Mouse (Mus musculus) kidney, embryonic 14.5 days (tissue): ENCODE measurements around the gene Ufl1. TPM values are rescaled to one million over a fixed set of nuclear protein-coding genes. Genes with fewer than 3 reads are reported as not detected.
"Not testable (repeated sequence)": the region's sequence is repeated elsewhere in the genome, so short reads cannot be mapped to it uniquely, and the experiment has no call there.

Experiments
- ATAC-seq: fragments of 200-750 bp; cut with Nextera tagmentation; 2 replicates; pipeline ENCODE4 v1.8.0; 2017; ENCODE audit warnings: moderate number of reproducible peaks, mild to moderate bottlenecking, moderate TSS enrichment, moderate library complexity; ENCODE audit not compliant: low FRiP score, low TSS enrichment
- H3K27ac ChIP-seq: fragments of 300-500 bp; sonication (generic); 2 replicates; pipeline ENCODE4 v1.5.1; 2014; ENCODE audit warnings: low read depth, mild to moderate bottlenecking, low read length, moderate library complexity, mixed read lengths
- H3K27me3 ChIP-seq: fragments of 300-500 bp; sonication (generic); 2 replicates; pipeline ENCODE4 v1.6.1; 2014; ENCODE audit warnings: mild to moderate bottlenecking, low read length; ENCODE audit not compliant: control insufficient read depth, insufficient read depth
- H3K36me3 ChIP-seq: fragments of 300-500 bp; sonication (generic); 2 replicates; pipeline ENCODE4 v1.6.1; 2014; ENCODE audit warnings: low read length, mixed read lengths; ENCODE audit not compliant: control insufficient read depth, insufficient read depth
- H3K4me1 ChIP-seq: fragments of 300-500 bp; sonication (generic); 2 replicates; pipeline ENCODE4 v1.6.1; 2014; ENCODE audit warnings: low read length, mixed read lengths; ENCODE audit not compliant: control insufficient read depth, insufficient read depth
- H3K4me2 ChIP-seq: fragments of 300-500 bp; sonication (generic); replicated peaks from 2 replicates; pipeline ENCODE4 v1.6.1; 2014; ENCODE audit warnings: low read depth, mild to moderate bottlenecking, low read length
- H3K4me3 ChIP-seq: fragments of 300-500 bp; sonication (generic); 2 replicates; pipeline ENCODE4 v1.5.1; 2014; ENCODE audit warnings: mild to moderate bottlenecking, low read length
- H3K9ac ChIP-seq: fragments of 300-500 bp; sonication (generic); 2 replicates; pipeline ENCODE4 v1.6.1; 2014; ENCODE audit warnings: low read depth, mild to moderate bottlenecking, low read length, moderate library complexity
- H3K9me3 ChIP-seq: fragments of 300-500 bp; sonication (generic); 2 replicates; pipeline ENCODE4 v1.6.1; 2016; ENCODE audit warnings: low read length; ENCODE audit not compliant: control insufficient read depth
- WGBS: fragments of 180-500 bp; shearing (Covaris S2); extraction: QIAGEN DNeasy Blood & Tissue Kit; methylation state at CpG from one replicate; pipeline ENCODE4 v1.1.7; 2014; 5-methylcytosine and 5-hydroxymethylcytosine counted together
- polyA plus RNA-seq: library from polyadenylated mRNA; unstranded; fragments of >200 nt; fragmentation: Nextera tagmentation; extraction: Ambion mirVana; gene quantifications from 2 replicates; pipeline ENCODE4 v1.2.1, GENCODE M21; 2014

Gene Ufl1
- polyA plus RNA-seq, 1 experiment from 2014 or later = 50.5 TPM

DNA sequence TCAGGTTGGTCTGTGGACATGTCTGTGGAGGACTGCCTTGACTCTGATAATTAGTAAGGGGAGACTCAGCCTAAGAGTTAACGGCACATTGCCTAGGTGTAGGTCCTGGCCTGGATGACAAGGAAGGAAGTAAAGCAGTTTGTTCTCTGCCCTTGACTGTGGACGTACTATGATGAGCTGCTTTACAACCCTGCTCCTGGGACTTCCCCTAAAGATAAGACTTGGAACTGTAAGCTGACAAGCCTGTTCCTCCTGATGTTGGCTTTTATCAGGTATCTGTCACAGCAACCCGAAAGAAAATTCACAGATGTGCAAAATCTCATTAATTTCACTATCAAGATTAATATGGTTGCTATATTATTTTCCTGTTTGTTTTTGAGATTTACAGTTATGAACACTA, 14.5 kb downstream of the Ufl1 start:
- H3K27me3 ChIP-seq = no peaks in the 10 kb centered on the region
- peaks cover 73% of the 10 kb centered on the region for H3K36me3 ChIP-seq
- WGBS = 94% methylated on average over 3 of the region's 3 CpGs
- no peaks in the 10 kb centered on the region for H3K4me1 ChIP-seq
- H3K9me3 ChIP-seq = no peaks in the 10 kb centered on the region
- H3K27ac ChIP-seq = no peak overlapping the region
- no peak overlapping the region for H3K9ac ChIP-seq
- H3K4me2 ChIP-seq = no peak overlapping the region
- ATAC-seq = no peak
- H3K4me3 ChIP-seq = no peak overlapping the region

- Histone ChIP-seq H3K9ac (no peak overlapping the region), H3K4me2 (no peak overlapping the region), H3K36me3 (peaks cover 57% of the 10 kb centered on the region), H3K4me1 (no peaks in the 10 kb centered on the region), H3K4me3 (no peak overlapping the region), H3K9me3 (no peaks in the 10 kb centered on the region), H3K27ac (no peak overlapping the region), H3K27me3 (no peaks in the 10 kb centered on the region)
- ATAC-seq = no peak
- WGBS = 91% methylated on average over 7 of the region's 7 CpGs
Measured at GRCm38 (mm10) chr4:25257822-25258398, 23.7 kb downstream of the Ufl1 start.

DNA sequence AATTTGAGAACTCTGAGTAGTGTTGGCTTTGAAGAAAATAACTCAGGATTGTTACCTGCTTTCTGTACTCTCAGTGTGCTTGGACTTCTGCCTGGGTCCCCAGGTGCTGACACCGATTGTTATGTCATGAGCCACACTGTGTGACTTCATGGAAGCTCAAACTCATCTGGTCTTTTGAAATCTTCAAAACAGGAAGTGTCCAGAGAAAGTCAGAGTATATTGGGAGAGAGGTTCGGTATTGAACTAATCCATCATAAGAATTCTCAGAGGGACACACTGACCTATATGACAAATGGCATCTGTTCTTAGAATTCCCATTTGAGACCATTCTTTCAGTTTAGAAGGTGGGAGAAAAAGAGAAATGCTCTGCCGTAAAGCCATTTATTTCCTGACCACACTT, 38.8 kb downstream of the Ufl1 start, which contains the start of gene Fhl5:
TSS of gene Fhl5 (minus strand) at position 101 of the 400 bp plus-strand sequence.
- Histone ChIP-seq H3K4me1 (no peaks in the 10 kb centered on the region), H3K4me3 (no peak within 1 kb of the TSS), H3K36me3 (no peaks in the 10 kb centered on the region), H3K9ac (no peak within 1 kb of the TSS), H3K9me3 (no peaks in the 10 kb centered on the region), H3K27ac (no peak within 1 kb of the TSS), H3K4me2 (no peak within 1 kb of the TSS), H3K27me3 (no peaks in the 10 kb centered on the region)
- 90% methylated on average over 3 of the region's 3 CpGs for WGBS
- no peak for ATAC-seq

- not testable (repeated sequence) for H3K36me3 ChIP-seq, ATAC-seq, H3K4me3 ChIP-seq, H3K27me3 ChIP-seq, H3K4me1 ChIP-seq, H3K9me3 ChIP-seq, H3K9ac ChIP-seq, H3K4me2 ChIP-seq, H3K27ac ChIP-seq
- 90% methylated on average over 1 of the region's 1 CpGs for WGBS
Measured at GRCm38 (mm10) chr4:25235663-25236062, 46.0 kb downstream of the Ufl1 start.

DNA sequence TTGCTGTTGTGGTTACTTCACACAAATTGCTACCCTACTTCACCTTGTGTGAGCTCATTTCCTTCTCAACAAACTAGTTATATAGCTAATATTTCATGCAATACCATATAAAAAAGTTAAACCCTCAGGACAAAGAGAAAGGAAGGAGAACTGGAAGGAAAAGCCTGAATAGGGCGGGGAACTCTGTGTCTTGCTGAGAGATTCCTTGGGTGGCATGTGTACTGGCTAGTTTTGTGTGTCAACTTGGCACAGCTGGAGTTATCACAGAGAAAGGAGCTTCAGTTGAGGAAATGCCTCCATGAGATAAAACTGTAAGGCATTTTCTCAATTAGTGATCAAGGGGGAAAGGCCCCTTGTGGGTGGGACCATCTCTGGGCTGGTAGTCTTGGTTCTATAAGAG, 47.9 kb downstream of the Ufl1 start:
- not testable (repeated sequence) for H3K9me3 ChIP-seq, ATAC-seq, H3K27ac ChIP-seq, H3K36me3 ChIP-seq, H3K4me1 ChIP-seq, H3K9ac ChIP-seq, H3K27me3 ChIP-seq, H3K4me2 ChIP-seq, H3K4me3 ChIP-seq
- WGBS = 83% methylated on average over 1 of the region's 1 CpGs

DNA sequence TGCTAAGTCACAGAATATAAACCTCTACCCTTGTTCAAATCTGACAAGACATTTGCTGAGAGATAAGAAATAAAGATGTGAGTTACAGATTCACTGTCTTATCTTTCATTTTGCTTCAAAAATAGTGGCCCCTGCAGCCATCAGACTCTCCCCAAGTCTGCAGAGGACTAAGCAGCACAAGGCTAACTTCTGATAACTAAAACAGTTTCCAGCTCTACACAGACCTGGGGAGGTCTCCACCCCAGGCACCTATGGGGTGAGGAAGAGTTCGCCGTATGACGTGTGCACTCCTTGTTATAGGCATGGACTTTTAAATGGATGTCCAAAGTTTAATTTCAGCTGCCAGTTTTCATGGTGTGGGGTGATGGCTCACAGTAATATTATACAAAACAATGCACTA, 49.1 kb downstream of the Ufl1 start:
- no peak overlapping the region for H3K4me2 ChIP-seq
- H3K4me1 ChIP-seq = no peaks in the 10 kb centered on the region
- no peak overlapping the region for H3K27ac ChIP-seq
- ATAC-seq = no peak
- WGBS = 92% methylated on average over 3 of the region's 3 CpGs
- H3K27me3 ChIP-seq = no peaks in the 10 kb centered on the region
- no peaks in the 10 kb centered on the region for H3K36me3 ChIP-seq
- H3K4me3 ChIP-seq = no peak overlapping the region
- no peaks in the 10 kb centered on the region for H3K9me3 ChIP-seq
- no peak overlapping the region for H3K9ac ChIP-seq

GRCm38 (mm10) chr4:25227527-25227926, 54.1 kb downstream of the Ufl1 start:
- no peaks in the 10 kb centered on the region for H3K27me3 ChIP-seq
- H3K9me3 ChIP-seq = no peaks in the 10 kb centered on the region
- peak; percentile 60; the same call in 1 of the 2 replicates for ATAC-seq
- H3K36me3 ChIP-seq = no peaks in the 10 kb centered on the region
- no peak overlapping the region for H3K9ac ChIP-seq
- H3K4me2 ChIP-seq = no peak overlapping the region
- no peak overlapping the region for H3K27ac ChIP-seq
- H3K4me1 ChIP-seq = no peaks in the 10 kb centered on the region
- H3K4me3 ChIP-seq = no peak overlapping the region
- WGBS = 17% methylated on average over 1 of the region's 1 CpGs

GRCm38 (mm10) chr4:25221927-25222326, 59.7 kb downstream of the Ufl1 start:
- H3K36me3 ChIP-seq = no peaks in the 10 kb centered on the region
- H3K9me3 ChIP-seq = no peaks in the 10 kb centered on the region
- no peak overlapping the region for H3K9ac ChIP-seq
- H3K4me2 ChIP-seq = no peak overlapping the region
- no peaks in the 10 kb centered on the region for H3K4me1 ChIP-seq
- no peak overlapping the region for H3K27ac ChIP-seq
- ATAC-seq = no peak
- H3K4me3 ChIP-seq = no peak overlapping the region
- no peaks in the 10 kb centered on the region for H3K27me3 ChIP-seq

DNA sequence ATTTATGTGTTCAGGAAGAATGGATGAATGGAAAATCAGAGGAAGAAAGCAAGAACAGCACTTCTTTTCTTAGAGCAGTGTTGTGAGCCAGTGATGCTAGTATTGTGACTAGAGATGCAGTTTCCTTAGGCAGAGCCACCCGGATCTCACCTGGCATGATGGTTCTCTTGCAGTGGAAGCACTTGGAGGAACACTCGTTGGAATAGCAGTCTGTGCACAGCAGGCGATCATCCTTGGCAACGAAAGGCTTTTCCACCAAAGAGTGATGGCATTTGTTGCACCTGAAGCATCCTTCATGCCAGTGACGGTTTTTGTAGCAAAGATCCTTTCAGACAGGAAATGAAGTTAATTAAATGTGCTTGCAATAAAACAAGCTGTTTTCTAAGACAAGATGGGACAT, 68.2 kb downstream of the Ufl1 start:
- no peaks in the 10 kb centered on the region for H3K4me1 ChIP-seq
- no peak for ATAC-seq
- 45% methylated on average over 5 of the region's 5 CpGs for WGBS
- H3K27ac ChIP-seq = no peak overlapping the region
- no peaks in the 10 kb centered on the region for H3K9me3 ChIP-seq
- no peaks in the 10 kb centered on the region for H3K36me3 ChIP-seq
- no peak overlapping the region for H3K9ac ChIP-seq
- no peaks in the 10 kb centered on the region for H3K27me3 ChIP-seq
- no peak overlapping the region for H3K4me3 ChIP-seq
- H3K4me2 ChIP-seq = no peak overlapping the region
